Mouse (Mus musculus) liver, embryonic 12.5 days (tissue): ENCODE data around the gene Hirip3. TPM values are rescaled to one million over a fixed set of nuclear protein-coding genes. Genes with fewer than 3 reads are reported as not detected.

Source experiments
- ATAC-seq: fragments of 200-750 bp; cut with Nextera tagmentation; 2 replicates; pipeline ENCODE4 v1.8.0; 2017; ENCODE audit warnings: moderate number of reproducible peaks, mild to moderate bottlenecking, moderate library complexity
- H3K27ac ChIP-seq: fragments of 300-500 bp; sonication (generic); 2 replicates; pipeline ENCODE4 v1.5.1; 2016; ENCODE audit warnings: mild to moderate bottlenecking
- H3K27me3 ChIP-seq: fragments of 300-500 bp; sonication (generic); replicated peaks from 2 replicates; pipeline ENCODE4 v1.6.1; 2016; ENCODE audit warnings: mild to moderate bottlenecking, moderate library complexity
- H3K36me3 ChIP-seq: fragments of 300-500 bp; sonication (generic); 2 replicates; pipeline ENCODE4 v1.6.1; 2016; ENCODE audit warnings: mild to moderate bottlenecking, moderate library complexity
- H3K4me1 ChIP-seq: fragments of 300-500 bp; sonication (generic); 2 replicates; pipeline ENCODE4 v1.6.1; 2016
- H3K4me2 ChIP-seq: fragments of 300-500 bp; sonication (generic); 2 replicates; pipeline ENCODE4 v1.6.1; 2016; ENCODE audit warnings: mild to moderate bottlenecking, moderate library complexity
- H3K4me3 ChIP-seq: fragments of 300-500 bp; sonication (generic); 2 replicates; pipeline ENCODE4 v1.5.1; 2016; ENCODE audit warnings: mild to moderate bottlenecking, moderate library complexity
- H3K9ac ChIP-seq: fragments of 300-500 bp; sonication (generic); 2 replicates; pipeline ENCODE4 v1.6.1; 2016; ENCODE audit warnings: mild to moderate bottlenecking, moderate library complexity
- H3K9me3 ChIP-seq: fragments of 300-500 bp; sonication (generic); replicated peaks from 2 replicates; pipeline ENCODE4 v1.6.1; 2016; ENCODE audit warnings: mild to moderate bottlenecking, moderate library complexity
- WGBS: fragments of 180-500 bp; shearing (Covaris S2); methylation state at CpG from one replicate; pipeline ENCODE4 v1.1.7; 2016; ENCODE audit not compliant: insufficient replicate concordance; 5-methylcytosine and 5-hydroxymethylcytosine counted together
- polyA plus RNA-seq: library from polyadenylated mRNA; unstranded; fragments of >200 nt; fragmentation: Nextera tagmentation; extraction: Ambion mirVana; gene quantifications from 2 replicates; pipeline ENCODE4 v1.2.1, GENCODE M21; 2016

The Hirip3 gene
- polyA plus RNA-seq, 1 experiment from 2014 or later, result 22.0 TPM

DNA sequence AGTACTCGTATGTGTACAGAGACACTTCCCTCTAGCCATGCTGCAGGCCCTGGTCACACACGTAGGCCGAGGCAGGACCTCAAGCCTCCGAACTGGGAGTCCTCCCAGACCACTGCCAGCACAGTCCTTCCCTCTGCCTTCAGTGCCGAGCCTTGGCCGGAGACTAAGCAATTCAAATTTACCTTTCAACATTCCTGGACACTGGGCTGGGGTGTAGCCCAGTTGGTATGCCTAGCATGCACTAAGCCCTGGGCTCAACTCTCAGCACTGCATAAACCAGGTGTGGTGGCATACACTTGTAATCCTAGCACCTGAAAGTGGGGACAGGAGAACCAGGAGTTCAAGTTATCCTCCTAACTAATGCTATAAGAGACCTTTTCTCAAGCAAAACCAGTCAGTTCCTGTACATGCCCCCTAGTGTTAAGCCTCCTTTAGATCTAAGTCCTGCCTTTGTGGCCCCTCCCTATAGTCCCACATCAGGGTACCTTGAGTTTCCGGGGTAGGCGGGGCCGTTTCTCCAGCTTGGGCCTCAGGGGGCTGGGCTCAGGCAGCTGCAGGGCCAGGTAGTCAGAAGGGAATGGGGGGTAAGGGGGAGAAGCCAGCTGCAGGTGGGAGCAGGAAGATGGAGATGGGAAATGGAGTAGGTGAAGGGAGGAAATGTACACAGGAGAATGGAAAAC is 4.9 kb upstream of the Hirip3 start:
- no peak overlapping the region for H3K9ac ChIP-seq
- no peak overlapping the region for H3K27ac ChIP-seq
- H3K36me3 ChIP-seq, result peaks cover 91% of the 10 kb centered on the region
- 0 out of 2 replicates have a peak, but pooled peaks cover under 1% of the 10 kb centered on the region for H3K27me3 ChIP-seq
- H3K4me2 ChIP-seq, result no peak overlapping the region
- H3K4me3 ChIP-seq, result no peak overlapping the region
- WGBS, result 72% methylated on average over 9 of the region's 9 CpGs
- ATAC-seq, result no peak
- H3K9me3 ChIP-seq, result no peaks in the 10 kb centered on the region
- H3K4me1 ChIP-seq, result peaks cover 20% of the 10 kb centered on the region

DNA sequence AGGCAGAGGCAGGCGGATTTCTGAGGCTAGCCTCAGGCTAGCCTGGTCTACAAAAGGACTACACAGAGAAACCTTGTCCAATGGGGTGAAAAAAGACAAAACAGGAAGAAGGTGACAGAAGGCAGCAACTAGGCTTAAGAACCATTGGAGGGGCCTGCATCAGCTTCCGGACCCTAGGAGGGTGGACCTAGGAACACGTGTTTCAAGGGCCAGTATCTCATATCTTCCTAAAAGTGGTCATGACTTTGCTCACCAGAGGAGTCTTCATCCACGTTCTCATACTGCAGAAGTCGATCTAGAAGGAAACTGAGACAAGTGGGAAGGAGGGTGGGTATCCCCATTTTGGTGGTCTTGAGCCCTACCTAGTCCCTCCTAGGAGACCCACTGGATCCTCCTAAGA is 785 bp upstream of the Hirip3 start:
- H3K9me3 ChIP-seq, result no peaks in the 10 kb centered on the region
- H3K4me1 ChIP-seq, result peaks cover 43% of the 10 kb centered on the region
- no peak for ATAC-seq
- H3K36me3 ChIP-seq, result peaks cover 80% of the 10 kb centered on the region
- H3K27me3 ChIP-seq, result no peaks in the 10 kb centered on the region
- WGBS, result 22% methylated on average over 5 of the region's 5 CpGs
- H3K9ac ChIP-seq, result peak overlapping the region; percentile 80
- peak overlapping the region; percentile 81; the same call in 1 of the 2 replicates for H3K27ac ChIP-seq
- H3K4me3 ChIP-seq, result peak overlapping the region; percentile 77
- peak overlapping the region; percentile 92 for H3K4me2 ChIP-seq

DNA sequence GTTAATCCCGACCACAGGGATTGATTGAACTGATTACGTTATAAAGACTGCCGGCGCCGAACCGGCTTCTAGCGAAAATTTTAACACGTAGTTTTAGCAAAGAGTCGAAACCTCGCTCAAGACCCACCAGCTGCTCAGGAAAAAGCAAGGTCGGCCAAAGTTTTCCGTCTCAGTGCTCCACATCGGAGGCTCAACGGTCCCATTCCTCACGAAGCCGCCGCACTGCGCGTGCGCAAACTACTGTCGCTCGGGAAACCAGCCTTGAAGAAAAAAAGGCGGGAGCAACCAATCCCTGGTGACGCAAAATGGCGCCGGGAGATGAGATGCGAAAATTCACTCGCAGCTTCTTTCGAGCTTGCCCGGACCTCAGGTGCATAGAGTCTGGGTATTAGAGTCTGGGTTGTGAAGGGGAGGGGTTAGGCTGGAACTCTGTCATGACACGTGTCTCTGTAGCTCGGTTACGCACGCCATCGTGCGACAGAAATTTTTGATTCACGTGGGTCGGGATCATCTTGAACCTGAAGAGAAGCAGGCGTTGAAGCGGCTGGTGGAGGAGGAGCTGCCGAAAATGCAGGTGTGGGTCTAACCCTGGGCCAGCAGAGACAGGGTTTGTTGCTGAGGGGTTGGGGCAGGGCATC is 494 bp downstream of the Hirip3 start, which contains the start of gene Ino80e:
Ino80e (minus strand) TSS at position 231 of the 638 bp plus-strand sequence.
- H3K9me3 ChIP-seq, result no peaks in the 10 kb centered on the region
- H3K27me3 ChIP-seq, result no peaks in the 10 kb centered on the region
- H3K4me2 ChIP-seq, result peak within 1 kb of the TSS; percentile 92
- H3K9ac ChIP-seq, result peak within 1 kb of the TSS; percentile 80
- peaks cover 80% of the 10 kb centered on the region for H3K36me3 ChIP-seq
- H3K4me3 ChIP-seq, result peak within 1 kb of the TSS; percentile 77
- WGBS, result under 1% methylated on average over 41 of the region's 41 CpGs
- peak within 1 kb of the TSS; percentile 81 for H3K27ac ChIP-seq
- peaks cover 43% of the 10 kb centered on the region for H3K4me1 ChIP-seq
- ATAC-seq, result peak; percentile 72

DNA sequence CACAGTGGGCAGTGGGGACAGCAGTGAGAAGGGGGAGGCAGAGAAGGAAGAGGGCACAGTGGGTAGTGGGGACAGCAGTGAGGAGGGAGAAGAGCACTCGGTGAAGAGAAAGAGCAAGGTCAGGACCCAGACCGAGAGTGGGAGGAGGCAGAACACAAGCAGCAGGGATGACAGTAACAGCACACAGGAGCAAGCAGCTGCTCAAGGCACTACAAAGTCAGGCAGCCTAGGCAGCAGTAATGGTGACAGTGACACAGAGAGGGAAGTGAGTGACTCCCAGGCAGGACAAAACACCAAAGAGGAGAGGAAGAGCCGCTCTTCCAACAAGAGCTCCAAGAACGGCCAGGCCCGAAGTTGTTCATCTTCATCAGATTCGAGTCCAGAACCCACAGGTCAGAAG is 2.0 kb downstream of the Hirip3 start:
- no peaks in the 10 kb centered on the region for H3K9me3 ChIP-seq
- ATAC-seq, result no peak
- H3K4me3 ChIP-seq, result peak overlapping the region; percentile 77
- peaks cover 80% of the 10 kb centered on the region for H3K36me3 ChIP-seq
- no peaks in the 10 kb centered on the region for H3K27me3 ChIP-seq
- peak overlapping the region; percentile 81; the same call in 1 of the 2 replicates for H3K27ac ChIP-seq
- 81% methylated on average over 6 of the region's 6 CpGs for WGBS
- peak overlapping the region; percentile 92 for H3K4me2 ChIP-seq
- H3K4me1 ChIP-seq, result peaks cover 43% of the 10 kb centered on the region
- H3K9ac ChIP-seq, result peak overlapping the region; percentile 80

DNA sequence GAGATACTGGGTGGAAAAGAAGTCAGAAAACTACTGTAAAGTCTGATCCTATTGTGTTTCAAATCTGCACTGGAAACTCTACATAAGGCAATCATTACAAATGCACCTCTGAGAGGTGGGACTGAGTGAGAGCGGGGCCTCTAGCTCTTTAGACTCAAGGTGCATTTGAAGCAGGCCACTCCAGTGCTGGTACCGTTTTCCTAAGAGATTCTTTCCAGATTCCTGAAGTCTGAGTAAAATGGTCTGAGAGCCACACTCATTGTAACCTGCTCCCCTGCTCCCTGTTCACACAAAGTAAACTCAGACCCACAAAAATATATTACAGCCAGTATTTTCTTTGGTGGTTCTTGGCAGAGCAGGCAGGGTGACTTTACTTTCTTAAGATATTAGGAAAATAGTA is 5.8 kb downstream of the Hirip3 start:
- no peak overlapping the region for H3K4me3 ChIP-seq
- H3K27me3 ChIP-seq, result no peaks in the 10 kb centered on the region
- no peaks in the 10 kb centered on the region for H3K9me3 ChIP-seq
- no peak for ATAC-seq
- no peak overlapping the region for H3K4me2 ChIP-seq
- H3K9ac ChIP-seq, result no peak overlapping the region
- WGBS, result 87% methylated on average over 2 of the region's 2 CpGs
- no peak overlapping the region for H3K27ac ChIP-seq
- H3K4me1 ChIP-seq, result peaks cover 22% of the 10 kb centered on the region
- peaks cover 96% of the 10 kb centered on the region for H3K36me3 ChIP-seq

DNA sequence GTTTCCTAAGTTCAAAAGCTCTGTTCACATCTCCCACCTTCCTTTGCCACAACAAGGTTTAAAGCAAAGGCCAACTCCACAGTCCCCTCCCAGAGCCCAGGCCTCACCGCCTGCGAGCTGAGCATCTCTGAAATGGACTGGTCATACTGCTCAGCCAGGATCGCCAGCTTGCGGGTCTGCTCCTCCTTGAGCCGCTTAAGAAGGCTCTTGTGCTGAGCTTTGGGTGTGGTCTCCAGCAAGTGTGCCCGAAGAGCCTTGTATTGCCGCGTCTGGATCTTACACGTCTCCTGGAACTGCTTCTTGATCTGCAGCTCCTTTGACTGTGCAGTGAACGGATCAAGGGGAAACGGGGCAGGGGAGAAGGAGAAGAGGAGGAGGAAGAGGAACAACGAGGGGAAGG is 6.2 kb downstream of the Hirip3 start:
- Histone ChIP-seq H3K27me3 (no peaks in the 10 kb centered on the region), H3K27ac (no peak overlapping the region), H3K4me1 (peaks cover 18% of the 10 kb centered on the region), H3K9ac (no peak overlapping the region), H3K4me2 (no peak overlapping the region), H3K36me3 (peaks cover 100% of the 10 kb centered on the region), H3K9me3 (no peaks in the 10 kb centered on the region), H3K4me3 (no peak overlapping the region)
- 76% methylated on average over 12 of the region's 12 CpGs for WGBS
- ATAC-seq, result no peak

DNA sequence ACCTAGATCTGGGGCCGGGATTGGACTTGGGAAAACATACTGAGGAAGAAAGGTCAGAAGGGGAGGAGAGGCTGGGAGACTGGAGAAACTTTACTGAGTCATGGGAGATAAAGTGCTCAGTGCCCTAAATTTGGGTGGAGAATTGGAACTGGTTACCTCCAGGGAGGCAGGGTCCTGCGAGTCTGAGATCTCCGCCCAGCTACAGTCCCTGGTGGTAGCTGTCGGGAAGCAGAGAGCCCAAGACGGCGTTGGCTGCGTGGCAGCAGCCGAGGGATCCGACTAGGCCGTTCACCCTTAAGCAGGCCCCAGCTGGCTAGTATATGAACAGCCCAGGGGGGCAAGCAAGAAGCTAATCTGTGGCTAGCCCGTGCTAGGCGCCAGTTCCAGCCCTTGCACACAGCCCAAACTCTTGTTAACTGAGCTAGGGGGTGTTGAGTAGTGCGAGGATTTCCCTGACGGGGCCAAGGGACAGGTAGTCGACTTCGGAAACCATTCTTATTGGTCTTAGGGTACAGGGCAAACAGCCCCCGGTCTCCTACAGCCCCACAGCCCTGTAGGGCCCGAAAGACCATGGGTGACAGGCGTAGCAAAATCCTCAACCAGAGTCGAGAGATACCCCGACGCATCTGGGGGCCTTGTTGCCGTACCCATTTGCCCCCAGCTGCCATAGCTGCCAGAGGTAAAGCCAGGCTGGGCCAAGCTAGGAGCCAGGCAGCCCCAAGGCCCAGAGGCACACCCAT is 8.2 kb downstream of the Hirip3 start:
- WGBS, result 88% methylated on average over 23 of the region's 23 CpGs
- Histone ChIP-seq H3K27me3 (no peaks in the 10 kb centered on the region), H3K27ac (no peak overlapping the region), H3K4me1 (peaks cover under 1% of the 10 kb centered on the region; the same call in 1 of the 2 replicates), H3K4me2 (no peak overlapping the region), H3K4me3 (no peak overlapping the region), H3K9ac (no peak overlapping the region), H3K36me3 (peaks cover 100% of the 10 kb centered on the region), H3K9me3 (no peaks in the 10 kb centered on the region)
- ATAC-seq, result no peak

DNA sequence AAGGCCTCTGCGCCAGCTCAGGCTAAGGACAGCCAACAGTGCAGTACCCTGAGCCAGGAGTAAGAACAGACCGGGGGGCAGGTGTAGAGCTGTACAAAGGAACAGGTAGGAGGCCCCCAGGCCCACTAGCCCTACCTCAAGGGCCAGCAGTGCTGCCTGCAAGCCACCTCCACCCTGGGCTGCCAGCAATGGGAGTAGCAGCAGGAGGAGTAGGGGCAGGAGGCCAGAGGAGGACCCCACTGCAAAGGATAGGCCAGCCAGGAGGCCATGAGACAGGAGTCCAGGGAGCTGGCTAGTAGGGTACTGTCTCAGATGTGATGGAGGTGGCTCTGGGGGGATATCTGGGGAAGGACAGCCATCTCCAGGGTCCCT is 8.7 kb downstream of the Hirip3 start:
- Histone ChIP-seq H3K9me3 (no peaks in the 10 kb centered on the region), H3K9ac (no peak overlapping the region), H3K4me3 (no peak overlapping the region), H3K27ac (no peak overlapping the region), H3K36me3 (peaks cover 100% of the 10 kb centered on the region), H3K4me1 (peaks cover 6% of the 10 kb centered on the region), H3K27me3 (no peaks in the 10 kb centered on the region), H3K4me2 (no peak overlapping the region)
- ATAC-seq, result no peak
- 96% methylated on average over 2 of the region's 2 CpGs for WGBS

DNA sequence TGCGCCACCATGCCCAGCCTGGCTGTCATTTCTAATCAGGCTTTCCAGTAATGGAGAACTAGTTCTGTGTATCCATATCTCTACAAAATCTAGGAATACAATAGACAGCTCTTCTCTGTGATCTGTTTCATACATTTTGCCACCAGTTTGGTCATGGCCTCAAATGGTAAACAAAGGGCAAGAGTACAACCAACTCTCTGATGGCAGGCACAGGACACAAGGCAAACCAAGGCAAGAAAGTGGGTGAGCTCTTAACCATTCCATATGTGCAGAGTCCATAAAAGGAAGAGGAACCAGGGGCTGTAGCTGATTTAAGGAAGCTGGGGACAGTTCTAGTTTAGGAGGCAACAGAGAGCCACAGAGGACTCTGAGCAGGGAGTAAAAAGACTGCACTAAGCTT is 15.5 kb downstream of the Hirip3 start:
- Histone ChIP-seq H3K27me3 (no peaks in the 10 kb centered on the region), H3K9ac (no peak overlapping the region; the same call in 1 of the 2 replicates), H3K36me3 (peaks cover 100% of the 10 kb centered on the region), H3K4me3 (no peak overlapping the region), H3K4me1 (peaks cover 39% of the 10 kb centered on the region), H3K4me2 (no peak overlapping the region), H3K27ac (0 out of 2 replicates have a peak overlapping the region, but pooled peaks have one; percentile 7), H3K9me3 (no peaks in the 10 kb centered on the region)
- WGBS, result 84% methylated on average over 1 of the region's 1 CpGs
- no peak for ATAC-seq

DNA sequence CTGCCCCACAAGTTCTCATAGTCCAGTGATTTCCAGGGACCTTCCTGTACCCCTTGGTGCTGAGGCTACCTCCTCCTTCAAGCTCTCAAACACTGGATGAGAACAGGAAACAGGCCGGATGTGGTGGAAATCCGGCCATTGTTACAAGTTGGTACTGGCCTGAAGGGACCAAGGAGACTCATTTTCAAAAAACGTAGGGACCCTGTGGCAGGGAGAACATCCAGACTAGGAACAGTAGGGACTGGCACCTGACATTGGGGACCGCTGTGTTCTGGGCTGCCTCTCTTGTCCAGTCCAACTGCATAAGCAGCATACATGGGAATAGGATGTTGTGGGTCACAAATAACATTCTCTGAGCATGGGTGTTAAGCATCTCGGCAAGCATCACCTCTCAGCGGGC is 19.3 kb downstream of the Hirip3 start:
- no peak for ATAC-seq
- no peaks in the 10 kb centered on the region for H3K9me3 ChIP-seq
- no peaks in the 10 kb centered on the region for H3K27me3 ChIP-seq
- peaks cover 55% of the 10 kb centered on the region for H3K4me1 ChIP-seq
- H3K9ac ChIP-seq, result peak overlapping the region; percentile 88
- H3K4me2 ChIP-seq, result peak overlapping the region; percentile 96
- peak overlapping the region; percentile 79; the same call in 1 of the 2 replicates for H3K4me3 ChIP-seq
- H3K27ac ChIP-seq, result no peak overlapping the region
- WGBS, result 37% methylated on average over 6 of the region's 6 CpGs
- peaks cover 66% of the 10 kb centered on the region for H3K36me3 ChIP-seq

DNA sequence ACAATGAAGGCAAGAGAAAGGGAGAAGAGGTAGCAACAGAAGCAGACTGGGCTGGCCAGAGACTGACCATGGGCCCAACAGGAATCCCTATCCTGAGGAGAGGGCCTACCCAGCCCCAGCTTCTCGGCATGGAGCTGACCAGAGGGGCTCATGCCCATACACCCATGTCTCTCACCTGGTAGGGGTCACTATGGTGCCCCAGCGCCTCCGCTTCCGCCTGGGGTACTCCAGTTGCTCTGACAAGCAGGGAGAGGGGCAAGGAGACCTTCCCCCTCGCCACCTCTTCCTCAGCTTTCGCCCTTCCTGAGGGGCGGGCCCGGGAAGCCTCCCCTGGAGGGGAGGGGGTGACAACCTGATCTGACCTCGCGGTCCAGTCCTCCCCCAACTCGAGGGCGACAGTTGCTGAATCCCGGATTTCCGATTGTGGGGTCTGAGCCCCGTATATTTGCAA is 22.0 kb downstream of the Hirip3 start:
- H3K27ac ChIP-seq, result peak overlapping the region; percentile 90
- H3K4me2 ChIP-seq, result peak overlapping the region; percentile 96
- peaks cover 39% of the 10 kb centered on the region for H3K36me3 ChIP-seq
- peaks cover 43% of the 10 kb centered on the region for H3K4me1 ChIP-seq
- 0% methylated on average over 13 of the region's 15 CpGs for WGBS
- no peak for ATAC-seq
- H3K27me3 ChIP-seq, result no peaks in the 10 kb centered on the region
- H3K4me3 ChIP-seq, result peak overlapping the region; percentile 79
- H3K9ac ChIP-seq, result peak overlapping the region; percentile 88
- no peaks in the 10 kb centered on the region for H3K9me3 ChIP-seq
